Mouse (Mus musculus): ENCODE data around the gene Eipr1.

- TF ChIP-seq EP300 (IDR thresholded peaks at IDR 0.05; ENCODE audit: insufficient read depth, low read depth, low read length), result no peak
- TF ChIP-seq POLR2A (IDR thresholded peaks at IDR 0.05; ENCODE audit: insufficient read depth, low read length), result no peak
Measured at GRCm38 (mm10) chr12:28800891-28801290, 49.3 kb downstream of the Eipr1 start.

Data from ES-Bruce4 (cell line).